Mouse (Mus musculus) intestine, embryonic 16.5 days (tissue): ENCODE results near the gene Ilf3. TPM values are rescaled to one million over a fixed set of nuclear protein-coding genes. Genes with fewer than 3 reads are reported as not detected.
"Not testable (repeated sequence)": the region's sequence is repeated elsewhere in the genome, so short reads cannot be mapped to it uniquely, and the experiment has no call there.

Source experiments
- ATAC-seq: fragments of 200-750 bp; cut with Nextera tagmentation; 2 replicates; pipeline ENCODE4 v1.8.0; 2017; ENCODE audit warnings: moderate TSS enrichment, moderate library complexity
- H3K27ac ChIP-seq: fragments of 300-500 bp; sonication (generic); 2 replicates; pipeline ENCODE4 v1.5.1; 2014; ENCODE audit warnings: mild to moderate bottlenecking, low read length
- H3K27me3 ChIP-seq: fragments of 300-500 bp; sonication (generic); replicated peaks from 2 replicates; pipeline ENCODE4 v1.6.1; 2014; ENCODE audit warnings: low read length, control low read depth, mixed read lengths; ENCODE audit not compliant: control insufficient read depth, insufficient read depth
- H3K36me3 ChIP-seq: fragments of 300-500 bp; sonication (generic); 2 replicates; pipeline ENCODE4 v1.6.1; 2014; ENCODE audit warnings: low read length, control low read depth; ENCODE audit not compliant: control insufficient read depth, insufficient read depth
- H3K4me1 ChIP-seq: fragments of 300-500 bp; sonication (generic); 2 replicates; pipeline ENCODE4 v1.6.1; 2014; ENCODE audit warnings: low read length, control low read depth, mixed read lengths; ENCODE audit not compliant: control insufficient read depth, insufficient read depth
- H3K4me2 ChIP-seq: fragments of 300-500 bp; sonication (generic); 2 replicates; pipeline ENCODE4 v1.6.1; 2014; ENCODE audit warnings: low read depth, low read length, control low read depth
- H3K4me3 ChIP-seq: fragments of 300-500 bp; sonication (generic); 2 replicates; pipeline ENCODE4 v1.5.1; 2014; ENCODE audit warnings: mild to moderate bottlenecking, low read length
- H3K9ac ChIP-seq: fragments of 300-500 bp; sonication (generic); 2 replicates; pipeline ENCODE4 v1.6.1; 2014; ENCODE audit warnings: low read depth, low read length
- H3K9me3 ChIP-seq: fragments of 300-500 bp; sonication (generic); 2 replicates; pipeline ENCODE4 v1.6.1; 2016; ENCODE audit warnings: low read length, control low read depth; ENCODE audit not compliant: control insufficient read depth
- WGBS: fragments of 180-500 bp; shearing (Covaris S2); extraction: QIAGEN DNeasy Blood & Tissue Kit; methylation state at CpG from one replicate; pipeline ENCODE4 v1.1.7; 2014; 5-methylcytosine and 5-hydroxymethylcytosine counted together
- polyA plus RNA-seq: library from polyadenylated mRNA; unstranded; fragments of >200 nt; fragmentation: Nextera tagmentation; extraction: Ambion mirVana; gene quantifications from 2 replicates; pipeline ENCODE4 v1.2.1, GENCODE M21; 2015

Gene Ilf3
- polyA plus RNA-seq, result 119 and 127 TPM in 2 replicates

GRCm38 (mm10) chr9:21367357-21368111 lies at the start of gene Ilf3:
TSS of gene Ilf3 (plus strand) at chr9:21367871.
- Histone ChIP-seq H3K27me3 (no peaks in the 10 kb centered on the region), H3K4me2 (peak within 1 kb of the TSS; percentile 70), H3K4me3 (peak within 1 kb of the TSS; percentile 82), H3K27ac (peak within 1 kb of the TSS; percentile 85), H3K9ac (peak within 1 kb of the TSS; percentile 80), H3K4me1 (peaks cover 14% of the 10 kb centered on the region; the same call in 1 of the 2 replicates), H3K9me3 (no peaks in the 10 kb centered on the region), H3K36me3 (peaks cover 5% of the 10 kb centered on the region)
- under 1% methylated on average over 66 of the region's 66 CpGs for WGBS
- ATAC-seq, result peak; percentile 90

DNA sequence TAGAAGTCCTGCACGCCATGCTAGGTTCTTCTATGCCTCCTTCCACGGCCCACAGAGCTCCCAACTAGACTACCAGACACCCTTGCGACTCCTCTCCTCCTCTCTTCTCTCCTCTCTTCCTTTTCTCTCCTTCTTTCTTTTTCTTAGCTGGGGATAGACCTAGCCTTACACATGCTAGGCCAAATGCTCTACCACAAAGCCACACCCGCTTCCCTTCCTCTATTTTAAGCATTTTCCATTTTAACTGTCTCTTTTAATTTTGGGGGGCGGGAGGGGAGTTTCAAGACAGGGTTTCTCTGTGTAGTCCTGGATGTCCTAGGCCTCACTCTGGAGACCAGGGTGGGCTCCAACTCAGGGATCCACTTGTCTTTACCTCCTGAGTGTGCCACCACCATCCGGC lies 48.9 kb upstream of the Ilf3 start:
- no peaks in the 10 kb centered on the region for H3K36me3 ChIP-seq
- H3K9me3 ChIP-seq, result no peaks in the 10 kb centered on the region
- H3K4me2 ChIP-seq, result no peak overlapping the region
- H3K27ac ChIP-seq, result no peak overlapping the region
- H3K4me1 ChIP-seq, result peaks cover 13% of the 10 kb centered on the region
- no peak overlapping the region for H3K9ac ChIP-seq
- no peaks in the 10 kb centered on the region for H3K27me3 ChIP-seq
- no peak overlapping the region for H3K4me3 ChIP-seq
- ATAC-seq, result no peak
- 92% methylated on average over 6 of the region's 6 CpGs for WGBS

DNA sequence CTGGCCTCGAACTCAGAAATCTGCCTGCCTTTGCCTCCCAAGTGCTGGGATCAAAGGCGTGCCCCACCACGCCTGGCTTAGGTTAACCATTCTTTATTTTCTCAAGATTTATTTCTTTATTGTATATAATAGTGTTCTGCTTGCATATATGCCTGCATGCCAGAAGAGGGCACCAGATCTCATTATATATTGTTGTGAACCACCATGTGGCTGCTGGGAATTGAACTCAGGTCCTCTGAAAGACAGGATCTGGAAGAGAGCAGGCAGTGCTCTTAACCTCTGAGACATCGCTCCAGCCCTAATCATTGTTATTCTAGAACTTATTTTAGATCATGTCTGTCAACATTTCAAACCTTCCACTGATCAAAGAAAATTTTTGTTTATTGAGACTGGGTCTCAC lies 48.2 kb upstream of the Ilf3 start:
- H3K4me2 ChIP-seq, result no peak overlapping the region
- H3K27ac ChIP-seq, result no peak overlapping the region
- 93% methylated on average over 4 of the region's 4 CpGs for WGBS
- H3K4me1 ChIP-seq, result peaks cover 13% of the 10 kb centered on the region
- no peak for ATAC-seq
- no peaks in the 10 kb centered on the region for H3K9me3 ChIP-seq
- no peak overlapping the region for H3K9ac ChIP-seq
- H3K36me3 ChIP-seq, result no peaks in the 10 kb centered on the region
- no peaks in the 10 kb centered on the region for H3K27me3 ChIP-seq
- no peak overlapping the region for H3K4me3 ChIP-seq

GRCm38 (mm10) chr9:21320280-21320618 lies 47.4 kb upstream of the Ilf3 start:
- no peaks in the 10 kb centered on the region for H3K27me3 ChIP-seq
- no peaks in the 10 kb centered on the region for H3K9me3 ChIP-seq
- no peak; the same call in 1 of the 2 replicates for ATAC-seq

DNA sequence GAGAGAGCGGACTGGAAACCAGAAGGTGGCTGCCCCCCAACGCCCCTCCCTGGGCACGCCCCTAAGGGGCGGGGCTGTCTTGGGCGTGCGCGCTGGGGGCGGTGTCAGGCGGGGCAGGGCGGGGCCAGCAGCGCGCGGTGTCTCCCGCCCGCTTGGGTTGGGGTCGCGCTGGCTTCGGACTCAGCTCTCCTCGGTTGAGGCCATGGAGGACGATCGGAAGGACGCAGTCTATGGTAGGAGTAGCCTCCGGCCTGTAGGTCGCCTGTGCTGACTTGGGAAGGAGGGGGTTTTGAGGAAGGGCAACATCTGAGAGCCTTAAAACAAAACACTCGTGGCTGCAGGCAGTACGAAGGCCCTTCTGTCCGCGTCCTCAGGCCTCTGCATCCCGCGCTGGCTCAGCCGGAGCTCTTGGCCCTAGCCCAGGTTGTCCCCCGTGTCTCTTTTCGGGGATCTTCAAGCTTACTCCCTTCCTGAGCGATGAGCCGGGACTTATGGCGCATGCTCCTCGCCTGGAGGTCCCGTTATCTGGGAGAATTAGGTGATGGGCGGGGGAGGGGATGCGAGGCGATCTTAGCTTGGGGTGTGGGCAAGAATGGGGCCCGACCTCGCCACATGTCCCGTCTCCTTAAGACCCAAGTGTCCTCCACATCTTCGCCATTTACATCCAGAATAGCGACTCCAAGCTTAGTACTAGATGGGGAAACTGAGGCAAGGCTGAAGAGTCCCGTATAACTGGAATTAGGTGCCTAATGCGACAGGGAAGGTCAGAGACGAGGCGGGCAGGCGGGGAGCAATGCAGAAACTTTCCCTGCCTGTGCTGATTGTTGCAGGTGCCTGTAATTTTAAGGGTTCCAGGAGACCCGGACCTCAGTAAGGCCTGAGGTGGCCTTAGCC lies 46.8 kb upstream of the Ilf3 start, which contains the start of gene Slc44a2:
Gene Slc44a2 (plus strand): TSS at position 80 of the 894 bp plus-strand sequence.
- Histone ChIP-seq H3K27ac (peak within 1 kb of the TSS; percentile 48), H3K4me3 (peak within 1 kb of the TSS; percentile 74), H3K27me3 (no peaks in the 10 kb centered on the region), H3K4me2 (peak within 1 kb of the TSS; percentile 84), H3K36me3 (no peaks in the 10 kb centered on the region), H3K9ac (peak within 1 kb of the TSS; percentile 77), H3K9me3 (no peaks in the 10 kb centered on the region), H3K4me1 (peaks cover 13% of the 10 kb centered on the region)
- peak; percentile 95 for ATAC-seq
- WGBS, result 1% methylated on average over 52 of the region's 52 CpGs

More at GRCm38 (mm10) chr9:21320280-21320618, 47.4 kb upstream of the Ilf3 start:
- H3K4me1 ChIP-seq, result peaks cover 13% of the 10 kb centered on the region
- H3K36me3 ChIP-seq, result no peaks in the 10 kb centered on the region
- H3K4me3 ChIP-seq, result peak overlapping the region; percentile 74
- H3K27ac ChIP-seq, result no peak overlapping the region; the same call in 1 of the 2 replicates
- peak overlapping the region; percentile 77 for H3K9ac ChIP-seq
- H3K4me2 ChIP-seq, result peak overlapping the region; percentile 84
- 16% methylated on average over 4 of the region's 4 CpGs for WGBS

DNA sequence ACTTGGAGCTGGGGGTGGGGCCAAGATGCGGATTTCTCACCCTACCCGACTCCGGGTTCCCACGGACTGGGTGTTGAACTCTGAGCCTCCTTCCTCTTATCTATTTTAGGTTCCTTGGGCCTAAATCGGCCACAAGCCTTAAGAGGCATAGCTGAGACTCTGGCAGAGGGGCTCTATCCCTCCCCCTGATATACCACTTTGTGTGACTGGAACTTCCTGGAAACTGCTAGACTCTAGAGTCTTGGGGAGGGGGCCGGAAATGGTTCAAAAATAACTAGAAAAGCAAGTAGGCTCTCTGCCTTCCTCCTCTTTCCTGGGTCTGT lies 46.2 kb upstream of the Ilf3 start:
- WGBS, result 9% methylated on average over 6 of the region's 6 CpGs
- no peaks in the 10 kb centered on the region for H3K27me3 ChIP-seq
- H3K4me2 ChIP-seq, result peak overlapping the region; percentile 84
- peak overlapping the region; percentile 77 for H3K9ac ChIP-seq
- no peaks in the 10 kb centered on the region for H3K36me3 ChIP-seq
- H3K4me3 ChIP-seq, result peak overlapping the region; percentile 74
- H3K4me1 ChIP-seq, result peaks cover 13% of the 10 kb centered on the region
- peak overlapping the region; percentile 48 for H3K27ac ChIP-seq
- ATAC-seq, result peak; percentile 38; the same call in 1 of the 2 replicates
- no peaks in the 10 kb centered on the region for H3K9me3 ChIP-seq

- H3K9me3 ChIP-seq, result no peaks in the 10 kb centered on the region
- no peak for ATAC-seq
- H3K4me3 ChIP-seq, result peak overlapping the region; percentile 74; the same call in 1 of the 2 replicates
- no peaks in the 10 kb centered on the region for H3K36me3 ChIP-seq
- peak overlapping the region; percentile 84 for H3K4me2 ChIP-seq
- WGBS, result 81% methylated on average over 19 of the region's 19 CpGs
- no peaks in the 10 kb centered on the region for H3K27me3 ChIP-seq
- no peak overlapping the region for H3K27ac ChIP-seq
- H3K9ac ChIP-seq, result 0 out of 2 replicates have a peak overlapping the region, but pooled peaks have one; percentile 77
- H3K4me1 ChIP-seq, result peaks cover 13% of the 10 kb centered on the region
Measured at GRCm38 (mm10) chr9:21322211-21322916, 45.3 kb upstream of the Ilf3 start.

DNA sequence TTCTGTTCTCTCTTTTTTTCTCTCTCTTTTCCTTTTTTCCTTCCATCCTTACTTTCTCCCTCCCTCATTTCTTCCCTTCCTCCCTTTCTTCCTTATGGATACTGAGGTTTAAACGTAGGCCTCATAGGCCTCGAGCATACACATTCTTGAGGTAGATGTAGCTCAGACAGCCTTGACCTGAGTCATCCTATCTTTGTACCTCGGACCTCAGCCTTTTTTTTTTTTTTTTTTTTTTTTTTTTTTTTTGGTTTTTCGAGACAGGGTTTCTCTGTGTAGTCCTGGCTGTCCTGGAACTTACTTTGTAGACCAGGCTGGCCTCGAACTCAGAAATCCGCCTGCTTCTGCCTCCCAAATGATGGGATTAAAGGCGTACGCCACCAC lies 44.8 kb upstream of the Ilf3 start:
- H3K4me2 ChIP-seq, H3K9ac ChIP-seq, H3K36me3 ChIP-seq, H3K4me3 ChIP-seq, ATAC-seq, H3K27ac ChIP-seq, H3K27me3 ChIP-seq, H3K9me3 ChIP-seq: not testable (repeated sequence)
- 90% methylated on average over 7 of the region's 8 CpGs for WGBS
- peaks cover 16% of the 10 kb centered on the region for H3K4me1 ChIP-seq

- Histone ChIP-seq H3K27ac (no peak overlapping the region), H3K4me1 (peaks cover 16% of the 10 kb centered on the region), H3K4me2 (no peak overlapping the region), H3K9me3 (no peaks in the 10 kb centered on the region), H3K36me3 (no peaks in the 10 kb centered on the region), H3K4me3 (no peak overlapping the region), H3K27me3 (no peaks in the 10 kb centered on the region), H3K9ac (no peak overlapping the region)
- WGBS, result 85% methylated on average over 11 of the region's 11 CpGs
- ATAC-seq, result no peak
Measured at GRCm38 (mm10) chr9:21324269-21324668, 43.4 kb upstream of the Ilf3 start.
